Mouse (Mus musculus) stomach, embryonic 16.5 days (tissue): ENCODE measurements around the gene Grm5. TPM values are rescaled to one million over a fixed set of nuclear protein-coding genes. Genes with fewer than 3 reads are reported as not detected.

Experiments
- ATAC-seq: fragments of 200-750 bp; cut with Nextera tagmentation; 2 replicates; pipeline ENCODE4 v1.8.0; 2017; ENCODE audit warnings: moderate number of reproducible peaks, moderate TSS enrichment; ENCODE audit not compliant: insufficient read depth, low FRiP score
- H3K27ac ChIP-seq: fragments of 300-500 bp; sonication (generic); 2 replicates; pipeline ENCODE4 v1.5.1; 2014; ENCODE audit warnings: low read length
- H3K27me3 ChIP-seq: fragments of 300-500 bp; sonication (generic); 2 replicates; pipeline ENCODE4 v1.6.1; 2014; ENCODE audit warnings: low read length, control low read depth, mixed read lengths; ENCODE audit not compliant: control insufficient read depth, insufficient read depth
- H3K36me3 ChIP-seq: fragments of 300-500 bp; sonication (generic); 2 replicates; pipeline ENCODE4 v1.6.1; 2014; ENCODE audit warnings: low read length; ENCODE audit not compliant: control insufficient read depth, insufficient read depth
- H3K4me1 ChIP-seq: fragments of 300-500 bp; sonication (generic); 2 replicates; pipeline ENCODE4 v1.6.1; 2014; ENCODE audit warnings: low read length, control low read depth, mixed read lengths; ENCODE audit not compliant: control insufficient read depth, insufficient read depth
- H3K4me2 ChIP-seq: fragments of 300-500 bp; sonication (generic); 2 replicates; pipeline ENCODE4 v1.6.1; 2014; ENCODE audit warnings: low read depth, low read length, mixed read lengths
- H3K4me3 ChIP-seq: fragments of 300-500 bp; sonication (generic); replicated peaks from 2 replicates; pipeline ENCODE4 v1.5.1; 2014; ENCODE audit warnings: mild to moderate bottlenecking, low read length
- H3K9ac ChIP-seq: fragments of 300-500 bp; sonication (generic); 2 replicates; pipeline ENCODE4 v1.6.1; 2014; ENCODE audit warnings: low read length
- H3K9me3 ChIP-seq: fragments of 300-500 bp; sonication (generic); replicated peaks from 2 replicates; pipeline ENCODE4 v1.6.1; 2016; ENCODE audit warnings: low read length, control low read depth; ENCODE audit not compliant: control insufficient read depth
- WGBS: fragments of 180-500 bp; shearing (Covaris S2); extraction: QIAGEN DNeasy Blood & Tissue Kit; methylation state at CpG from one replicate; pipeline ENCODE4 v1.1.7; 2014; 5-methylcytosine and 5-hydroxymethylcytosine counted together
- polyA plus RNA-seq: library from polyadenylated mRNA; unstranded; fragments of >200 nt; fragmentation: Nextera tagmentation; extraction: Ambion mirVana; gene quantifications from 2 replicates; pipeline ENCODE4 v1.2.1, GENCODE M21; 2015

Grm5 gene
- 0.04 and 0.10 TPM in 2 replicates for polyA plus RNA-seq

- Histone ChIP-seq H3K27me3 (peaks cover 10% of the 10 kb centered on the region; the same call in 1 of the 2 replicates), H3K4me3 (peak within 1 kb of the TSS; percentile 24; the same call in 1 of the 2 replicates), H3K9ac (no peak within 1 kb of the TSS), H3K9me3 (no peaks in the 10 kb centered on the region), H3K36me3 (no peaks in the 10 kb centered on the region), H3K4me2 (peak within 1 kb of the TSS; percentile 41), H3K4me1 (no peaks in the 10 kb centered on the region), H3K27ac (no peak within 1 kb of the TSS)
- no peak for ATAC-seq
- WGBS, result 31% methylated on average over 2 of the region's 2 CpGs
Measured at GRCm38 (mm10) chr7:87583868-87584267, at the start of gene Grm5. TSS of gene Grm5 (plus strand) at chr7:87584168.

- no peak for ATAC-seq
- Histone ChIP-seq H3K4me3 (no peak overlapping the region), H3K27ac (no peak overlapping the region), H3K36me3 (no peaks in the 10 kb centered on the region), H3K4me1 (no peaks in the 10 kb centered on the region), H3K9ac (no peak overlapping the region), H3K4me2 (no peak overlapping the region), H3K9me3 (no peaks in the 10 kb centered on the region), H3K27me3 (no peaks in the 10 kb centered on the region)
Measured at GRCm38 (mm10) chr7:87539031-87539430, 44.9 kb upstream of the Grm5 start.

GRCm38 (mm10) chr7:87565300-87565699 lies 18.7 kb upstream of the Grm5 start:
- Histone ChIP-seq H3K9ac (no peak overlapping the region), H3K4me2 (no peak overlapping the region), H3K36me3 (no peaks in the 10 kb centered on the region), H3K9me3 (no peaks in the 10 kb centered on the region), H3K4me3 (no peak overlapping the region), H3K4me1 (no peaks in the 10 kb centered on the region), H3K27ac (no peak overlapping the region), H3K27me3 (no peaks in the 10 kb centered on the region)
- no peak for ATAC-seq
- WGBS, result 34% methylated on average over 1 of the region's 1 CpGs

GRCm38 (mm10) chr7:87566476-87566875 lies 17.5 kb upstream of the Grm5 start:
- H3K4me3 ChIP-seq, result no peak overlapping the region
- no peak for ATAC-seq

GRCm38 (mm10) chr7:87584281-87584701 lies 323 bp downstream of the Grm5 start:
- Histone ChIP-seq H3K4me1 (no peaks in the 10 kb centered on the region), H3K27me3 (peaks cover 10% of the 10 kb centered on the region; the same call in 1 of the 2 replicates), H3K27ac (no peak overlapping the region), H3K9ac (no peak overlapping the region), H3K4me2 (peak overlapping the region; percentile 41), H3K36me3 (no peaks in the 10 kb centered on the region), H3K4me3 (peak overlapping the region; percentile 24; the same call in 1 of the 2 replicates), H3K9me3 (no peaks in the 10 kb centered on the region)
- no peak for ATAC-seq
- 2% methylated on average over 28 of the region's 28 CpGs for WGBS

More at GRCm38 (mm10) chr7:87566476-87566875, 17.5 kb upstream of the Grm5 start:
- no peaks in the 10 kb centered on the region for H3K9me3 ChIP-seq
- H3K27ac ChIP-seq, result no peak overlapping the region
- no peaks in the 10 kb centered on the region for H3K4me1 ChIP-seq
- H3K27me3 ChIP-seq, result no peaks in the 10 kb centered on the region
- no peak overlapping the region for H3K9ac ChIP-seq
- H3K4me2 ChIP-seq, result no peak overlapping the region
- H3K36me3 ChIP-seq, result no peaks in the 10 kb centered on the region

- Histone ChIP-seq H3K9ac (no peak overlapping the region), H3K4me3 (no peak overlapping the region), H3K27ac (no peak overlapping the region), H3K27me3 (peaks cover 10% of the 10 kb centered on the region; the same call in 1 of the 2 replicates), H3K4me2 (no peak overlapping the region), H3K9me3 (no peaks in the 10 kb centered on the region), H3K36me3 (no peaks in the 10 kb centered on the region), H3K4me1 (no peaks in the 10 kb centered on the region)
- ATAC-seq, result no peak
- WGBS, result 20% methylated on average over 10 of the region's 10 CpGs
Measured at GRCm38 (mm10) chr7:87586271-87586937, 2.4 kb downstream of the Grm5 start.

- Histone ChIP-seq H3K9me3 (no peaks in the 10 kb centered on the region), H3K4me3 (no peak overlapping the region), H3K4me1 (no peaks in the 10 kb centered on the region), H3K27ac (no peak overlapping the region), H3K36me3 (no peaks in the 10 kb centered on the region), H3K4me2 (no peak overlapping the region), H3K27me3 (peaks cover 10% of the 10 kb centered on the region; the same call in 1 of the 2 replicates), H3K9ac (no peak overlapping the region)
- ATAC-seq, result no peak
- WGBS, result 32% methylated on average over 1 of the region's 1 CpGs
Measured at GRCm38 (mm10) chr7:87587976-87588375, 4.0 kb downstream of the Grm5 start.

- no peak overlapping the region for H3K4me2 ChIP-seq
- no peaks in the 10 kb centered on the region for H3K27me3 ChIP-seq
- H3K9me3 ChIP-seq, result no peaks in the 10 kb centered on the region
- WGBS, result 57% methylated on average over 2 of the region's 2 CpGs
- H3K4me1 ChIP-seq, result no peaks in the 10 kb centered on the region
- ATAC-seq, result no peak
- no peak overlapping the region for H3K27ac ChIP-seq
- H3K9ac ChIP-seq, result no peak overlapping the region
- H3K36me3 ChIP-seq, result no peaks in the 10 kb centered on the region
- H3K4me3 ChIP-seq, result no peak overlapping the region
Measured at GRCm38 (mm10) chr7:87626251-87626650, 42.3 kb downstream of the Grm5 start.

GRCm38 (mm10) chr7:87635530-87635929 lies 51.6 kb downstream of the Grm5 start:
- no peak overlapping the region for H3K4me3 ChIP-seq
- H3K36me3 ChIP-seq, result no peaks in the 10 kb centered on the region
- H3K27me3 ChIP-seq, result no peaks in the 10 kb centered on the region
- no peak overlapping the region for H3K27ac ChIP-seq
- H3K9me3 ChIP-seq, result no peaks in the 10 kb centered on the region
- H3K4me1 ChIP-seq, result no peaks in the 10 kb centered on the region
- H3K4me2 ChIP-seq, result no peak overlapping the region
- no peak overlapping the region for H3K9ac ChIP-seq
- 41% methylated on average over 1 of the region's 1 CpGs for WGBS
- ATAC-seq, result no peak
